Mouse (Mus musculus) cerebellum, adult 8-10 months (tissue): ENCODE measurements around the gene Fthl17d.
"Not testable (repeated sequence)": the region's sequence is repeated elsewhere in the genome, so short reads cannot be mapped to it uniquely, and the experiment has no call there.

Experiments used
- DNase-seq: peaks from one replicate; pipeline ENCODE4 v3.0.0; 2022

Gene Fthl17d

GRCm38 (mm10) chrX:8986655-8987054, at the start of gene Fthl17d:
Gene Fthl17d, minus strand, starts transcription at chrX:8986755.
- DNase-seq, result not testable (repeated sequence)

- DNase-seq, result not testable (repeated sequence)
These were observed 46.6 kb upstream of the Fthl17d start, which contains the start of gene Fthl17e for GRCm38 (mm10) chrX:9033193-9033592. Gene Fthl17e, plus strand, starts transcription at chrX:9033493.

DNA sequence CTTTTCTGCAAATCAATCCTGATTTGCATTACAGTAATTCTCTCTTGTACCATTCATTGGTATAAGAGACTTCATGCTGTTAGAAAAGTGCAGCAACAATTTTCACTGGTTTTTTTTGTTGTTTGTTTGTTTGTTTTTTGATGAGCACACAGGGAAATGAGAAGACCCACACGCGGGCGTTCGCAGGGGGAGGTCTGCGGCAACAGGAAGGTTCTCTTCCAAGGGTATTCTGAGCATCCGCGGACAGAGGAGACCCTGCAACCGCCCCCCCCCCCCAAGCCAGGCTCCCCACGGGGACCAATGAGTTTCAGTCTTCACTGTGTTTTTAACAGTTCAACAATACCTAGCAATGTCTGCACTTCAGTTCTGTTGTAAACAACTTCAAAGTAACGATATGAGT, 32.9 kb upstream of the Fthl17d start:
- no peak for DNase-seq

- DNase-seq, result no peak
These were observed 29.5 kb upstream of the Fthl17d start for GRCm38 (mm10) chrX:9016079-9016478.

DNA sequence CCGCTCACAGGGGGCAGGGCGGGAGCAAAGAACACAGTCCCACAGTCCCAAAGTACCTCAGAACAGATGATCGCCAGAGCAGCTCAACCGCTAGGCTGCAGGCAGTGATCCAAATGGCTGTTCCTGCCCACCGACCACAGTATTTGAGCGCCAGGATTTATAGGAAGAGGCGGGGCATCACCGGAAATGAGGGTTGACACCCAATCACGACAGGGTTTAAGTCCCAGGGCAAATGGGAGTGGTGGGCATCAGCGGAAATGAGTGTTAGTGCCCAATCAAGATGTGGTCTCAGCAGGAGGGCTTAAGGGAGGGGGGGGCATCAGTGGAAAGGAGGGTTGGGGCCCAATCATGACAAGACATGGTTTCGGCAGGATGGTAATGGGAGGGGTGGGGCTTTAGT, 10.1 kb downstream of the Fthl17d start, which contains the start of gene Fthl17c:
TSS of gene Fthl17c (minus strand) at position 101 of the 400 bp plus-strand sequence.
- not testable (repeated sequence) for DNase-seq

GRCm38 (mm10) chrX:8964618-8965017, 21.9 kb downstream of the Fthl17d start:
- not testable (repeated sequence) for DNase-seq

DNA sequence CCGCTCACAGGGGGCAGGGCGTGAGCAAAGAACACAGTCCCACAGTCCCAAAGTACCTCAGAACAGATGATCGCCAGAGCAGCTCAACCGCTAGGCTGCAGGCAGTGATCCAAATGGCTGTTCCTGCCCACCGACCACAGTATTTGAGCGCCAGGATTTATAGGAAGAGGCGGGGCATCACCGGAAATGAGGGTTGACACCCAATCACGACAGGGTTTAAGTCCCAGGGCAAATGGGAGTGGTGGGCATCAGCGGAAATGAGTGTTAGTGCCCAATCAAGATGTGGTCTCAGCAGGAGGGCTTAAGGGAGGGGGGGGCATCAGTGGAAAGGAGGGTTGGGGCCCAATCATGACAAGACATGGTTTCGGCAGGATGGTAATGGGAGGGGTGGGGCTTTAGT, 23.7 kb downstream of the Fthl17d start, which contains the start of gene Fthl17b:
TSS of gene Fthl17b (minus strand) at position 101 of the 400 bp plus-strand sequence.
- not testable (repeated sequence) for DNase-seq

GRCm38 (mm10) chrX:8948130-8948805, 38.3 kb downstream of the Fthl17d start:
- DNase-seq, result peak; percentile 73

GRCm38 (mm10) chrX:8944041-8944440, 42.5 kb downstream of the Fthl17d start:
- no peak for DNase-seq
